Mouse (Mus musculus): ENCODE measurements around the gene Cpm.
A peak's percentile ranks its signal among the peaks of the same experiment; 100 is the strongest.
"Not testable (repeated sequence)": the region's sequence is repeated elsewhere in the genome, so short reads cannot be mapped to it uniquely, and the experiment has no call there.

Gene Cpm

DNA sequence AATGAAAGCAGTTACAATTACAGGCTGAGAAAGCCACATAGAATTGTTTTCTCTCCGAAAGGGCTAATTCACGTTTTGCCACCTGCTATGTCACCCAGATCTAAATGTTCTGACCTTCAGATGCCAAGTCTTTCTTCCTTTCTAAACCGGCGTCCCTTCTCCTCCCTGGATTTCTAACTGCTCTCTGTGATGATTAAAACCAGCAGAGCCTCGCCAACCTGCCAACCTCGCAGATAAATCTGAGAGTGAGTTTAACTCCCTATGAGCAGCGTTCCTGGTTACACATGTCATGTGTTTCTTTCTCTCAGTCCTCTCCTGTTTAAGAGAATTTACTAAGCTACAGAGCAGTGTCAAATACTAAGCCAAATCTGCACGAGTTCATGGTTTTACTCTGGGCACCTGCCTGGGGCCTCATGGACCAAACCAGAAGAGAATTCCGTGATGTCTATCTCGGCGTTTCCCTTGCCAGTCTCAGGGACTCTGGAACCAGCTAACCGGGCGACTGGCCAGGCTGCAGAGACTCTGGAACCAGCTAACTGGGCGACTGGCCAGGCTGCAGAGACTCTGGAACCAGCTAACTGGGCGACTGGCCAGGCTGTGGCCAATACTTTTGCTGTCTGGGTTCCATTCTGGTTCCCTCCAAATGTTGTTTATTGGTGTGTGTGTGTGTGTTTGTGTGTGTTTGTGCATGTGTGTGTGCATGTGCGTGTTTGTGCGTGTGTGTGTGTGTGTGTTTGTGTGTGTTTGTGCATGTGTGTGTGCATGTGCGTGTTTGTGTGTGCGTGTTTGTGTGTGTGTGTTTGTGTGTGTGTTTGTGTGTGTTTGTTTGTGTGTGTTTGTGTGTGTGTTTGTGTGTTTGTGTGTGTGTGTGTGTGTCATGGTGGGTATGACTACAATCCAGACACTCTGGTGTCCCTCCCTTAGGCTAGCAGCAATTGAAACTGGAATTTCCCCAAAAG lies 89.1 kb downstream of the Cpm start:
- no peak for DNase-seq (ENCODE audit: low spot score in 2 of 2)

DNA sequence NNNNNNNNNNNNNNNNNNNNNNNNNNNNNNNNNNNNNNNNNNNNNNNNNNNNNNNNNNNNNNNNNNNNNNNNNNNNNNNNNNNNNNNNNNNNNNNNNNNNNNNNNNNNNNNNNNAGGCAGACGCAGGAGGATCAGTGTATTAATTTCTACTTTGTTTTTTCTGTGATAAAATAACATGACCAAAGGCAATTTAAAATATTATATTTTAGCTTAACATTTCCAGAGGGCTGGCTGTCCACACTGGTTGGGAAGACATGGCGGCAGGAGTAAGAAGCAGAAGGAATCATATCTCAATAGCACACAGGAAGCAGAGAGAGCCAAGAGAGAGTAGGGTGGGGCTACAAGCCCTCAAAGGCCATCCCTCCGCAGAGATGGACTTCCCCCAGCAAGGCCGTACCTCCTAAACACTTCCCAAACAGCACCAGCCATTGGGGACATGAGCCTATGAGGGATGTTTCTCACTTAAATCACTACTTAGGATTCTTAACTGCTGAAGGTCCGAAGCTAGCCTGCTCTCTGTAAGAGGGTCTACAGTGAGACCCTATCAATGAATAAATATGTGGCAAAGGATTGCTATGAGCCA lies 94.9 kb downstream of the Cpm start:
- no peak for DNase-seq (ENCODE audit: low spot score in 2 of 2)

DNA sequence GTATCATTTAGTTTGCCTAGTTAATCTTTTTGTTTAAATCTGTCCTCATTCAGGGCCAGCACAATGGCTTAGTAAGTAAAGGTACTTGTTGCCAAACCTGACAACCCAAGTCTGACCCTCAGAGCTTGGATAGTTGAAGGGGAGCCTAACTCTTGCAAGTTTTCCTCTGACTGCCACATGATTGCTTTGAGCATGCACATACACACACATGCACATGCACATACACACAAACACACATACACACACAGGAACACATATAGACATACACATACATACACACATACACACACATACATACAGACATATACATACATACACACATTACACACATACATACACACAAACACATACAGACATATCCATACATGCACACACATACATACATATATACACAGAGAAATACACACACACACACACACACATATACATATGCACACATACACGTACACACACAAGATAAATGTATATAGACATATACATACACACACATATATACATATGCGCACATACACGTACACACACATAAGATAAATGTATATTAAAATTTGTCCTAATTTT lies 95.6 kb downstream of the Cpm start:
- no peak for DNase-seq (ENCODE audit: low spot score in 2 of 2)

DNA sequence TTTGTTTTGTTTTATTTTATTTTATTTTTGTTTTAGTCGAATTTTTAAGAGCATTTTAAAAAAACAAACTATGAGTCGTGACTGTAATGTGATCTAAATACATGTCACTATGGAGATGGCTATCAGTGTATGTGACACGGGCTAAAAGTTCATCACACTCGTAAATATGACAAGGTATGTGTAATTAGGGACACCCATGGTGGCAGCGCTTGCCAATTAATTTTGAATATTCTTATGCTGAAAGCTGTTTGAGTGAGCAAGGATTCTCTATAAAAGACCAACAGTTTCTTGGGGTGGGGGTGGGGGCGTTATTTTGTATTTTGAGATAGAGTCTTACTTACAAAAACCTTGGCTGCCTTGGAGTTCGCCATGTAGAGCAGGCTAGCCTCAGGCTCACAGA lies 96.4 kb downstream of the Cpm start:
- DNase-seq (ENCODE audit: low spot score in 2 of 2), result no peak

DNA sequence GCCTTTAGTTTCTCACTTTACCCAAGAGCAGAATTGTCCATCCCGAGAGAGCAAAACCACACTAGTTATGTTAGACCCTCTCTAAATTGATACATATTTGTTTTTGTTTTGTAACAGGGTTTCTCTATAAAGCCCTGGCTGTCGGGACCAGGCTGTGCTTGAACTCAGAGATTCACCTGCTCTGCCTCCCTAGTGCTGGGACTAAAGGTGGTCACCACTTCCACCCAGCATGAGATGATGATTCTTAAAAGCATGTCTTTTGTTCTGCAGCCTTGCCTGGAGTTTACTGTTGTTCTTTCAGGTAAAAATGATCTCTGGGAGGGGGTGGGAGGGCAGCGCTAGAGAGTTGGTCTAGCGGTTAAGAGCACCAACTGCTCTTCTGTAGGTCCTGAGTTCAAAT lies 97.0 kb downstream of the Cpm start:
- DNase-seq (ENCODE audit: low spot score in 2 of 2), result no peak

DNA sequence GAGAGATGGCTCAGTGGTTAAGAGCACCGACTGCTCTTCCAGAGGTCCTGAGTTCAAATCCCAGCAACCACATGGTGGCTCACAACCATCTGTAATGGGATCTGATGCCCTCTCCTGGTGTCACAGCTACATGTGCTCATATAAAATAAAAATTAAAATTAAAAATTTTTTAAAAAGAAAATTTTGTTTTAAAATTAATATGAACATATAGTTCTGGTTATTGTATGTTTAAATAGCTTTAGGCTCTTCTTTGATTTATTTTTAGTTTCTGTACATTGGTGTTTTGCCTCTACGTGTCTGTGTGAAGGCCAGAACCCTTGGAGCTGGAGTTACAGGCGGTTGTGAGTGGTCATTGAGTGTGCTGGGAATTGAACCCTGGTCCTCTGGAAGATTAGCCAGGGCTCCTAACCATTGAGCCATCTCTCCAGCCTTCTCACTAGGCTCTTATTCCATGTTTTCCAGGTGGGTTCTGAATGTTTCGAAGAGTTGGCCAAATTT lies 97.6 kb downstream of the Cpm start:
- DNase-seq (ENCODE audit: low spot score in 2 of 2), result no peak

DNA sequence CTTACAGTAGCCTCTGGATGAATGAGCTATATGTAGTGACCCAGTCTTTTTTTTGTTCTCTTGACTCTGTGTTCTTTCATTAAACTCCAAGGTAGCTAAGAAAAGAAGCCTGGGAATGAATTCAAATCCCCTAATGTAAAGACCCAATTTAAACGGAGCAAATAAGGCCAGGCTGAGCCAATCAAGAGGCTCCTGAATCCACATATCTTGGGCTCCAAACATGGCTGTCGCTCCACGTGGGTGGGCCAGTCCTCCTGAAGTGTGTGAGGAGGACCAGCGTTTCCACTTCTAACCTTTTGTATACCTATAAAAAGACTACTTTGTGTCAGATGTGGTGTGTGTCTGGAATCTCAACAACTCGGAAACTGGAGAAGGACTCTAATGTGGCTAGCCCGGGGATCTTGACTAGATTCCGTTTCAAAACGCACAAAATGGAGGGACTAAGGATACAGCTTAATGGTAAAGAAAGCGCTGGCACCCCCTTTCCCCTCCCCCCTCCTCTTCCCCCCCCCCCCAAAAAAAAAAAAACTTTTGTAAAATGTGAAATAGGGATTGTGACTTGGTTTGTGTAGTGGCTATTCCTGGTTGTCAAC lies 98.3 kb downstream of the Cpm start:
- DNase-seq (ENCODE audit: low spot score in 2 of 2), result no peak

DNA sequence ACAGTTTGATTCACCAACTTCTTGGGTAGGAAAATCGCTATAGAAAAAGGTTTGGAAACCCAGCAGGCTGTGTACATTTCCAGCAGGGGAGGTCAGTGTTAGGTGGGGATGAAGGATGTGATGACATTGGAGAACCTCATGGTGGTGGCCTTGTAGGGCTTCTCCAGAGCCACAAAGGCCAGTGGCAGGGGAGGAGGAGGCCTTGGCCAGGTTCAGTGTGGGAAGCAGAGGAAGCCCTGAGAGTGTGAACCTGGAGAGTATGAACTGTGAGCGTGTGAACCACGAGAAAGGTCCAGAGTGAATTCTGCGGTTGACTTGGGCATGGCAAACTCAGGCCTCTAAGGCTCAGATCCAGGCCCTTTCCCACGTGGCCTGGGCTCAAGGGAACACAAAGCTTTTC lies 99.3 kb downstream of the Cpm start:
- DNase-seq (ENCODE audit: low spot score in 2 of 2), result no peak

DNA sequence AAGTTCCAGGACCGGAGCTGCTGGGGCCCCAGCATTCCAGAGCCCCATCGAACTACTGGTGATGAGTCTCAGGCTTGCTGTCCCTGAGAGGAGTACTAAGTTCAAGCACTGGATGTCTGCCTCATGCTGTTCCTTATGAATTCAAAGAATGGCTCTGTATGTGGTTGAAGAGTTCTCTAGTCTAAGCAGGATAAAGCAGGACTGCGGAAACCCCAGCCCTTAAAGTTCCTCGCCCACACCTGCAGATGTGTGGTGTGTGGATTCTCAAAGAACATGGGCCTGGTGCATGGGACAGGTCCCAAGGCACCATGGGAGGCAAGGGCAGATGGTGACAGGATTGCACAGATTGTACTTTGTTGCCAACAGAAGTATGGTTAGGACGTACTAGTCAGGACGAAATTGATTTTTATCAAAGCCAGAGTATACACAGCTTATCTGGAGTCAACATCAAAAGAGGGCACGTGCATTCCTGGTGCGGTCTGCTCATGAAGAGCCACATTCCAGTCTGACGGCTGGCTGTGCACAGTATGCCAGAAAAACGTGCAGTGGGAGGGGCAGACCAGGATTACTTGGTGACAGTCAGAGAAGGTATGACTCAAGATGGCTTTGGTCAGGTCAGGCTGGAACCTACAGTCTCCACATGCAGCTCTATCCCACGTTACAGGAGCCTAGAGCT lies 100.0 kb downstream of the Cpm start:
- DNase-seq (ENCODE audit: low spot score in 2 of 2), result peak in 1 of 2 experiments; percentile 42

DNA sequence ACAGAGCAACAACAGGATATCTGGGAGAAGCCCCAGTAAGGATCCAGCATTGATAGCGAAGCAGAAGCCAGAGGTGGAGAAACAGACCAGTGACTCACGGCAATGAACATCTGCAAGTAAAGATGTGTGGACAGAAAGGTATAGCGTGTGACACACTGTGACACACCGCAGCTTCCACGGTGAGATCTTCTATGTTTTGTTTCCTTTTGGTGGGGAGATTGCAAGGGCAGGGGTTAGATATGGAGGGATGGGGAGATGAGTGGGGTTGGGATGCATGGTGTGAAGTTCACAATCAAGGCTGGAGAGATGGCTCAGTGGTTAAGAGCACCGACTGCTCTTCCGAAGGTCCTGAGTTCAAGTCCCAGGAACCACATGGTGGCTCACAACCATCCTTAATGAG lies 100.8 kb downstream of the Cpm start:
- no peak for DNase-seq (ENCODE audit: low spot score in 2 of 2)

DNA sequence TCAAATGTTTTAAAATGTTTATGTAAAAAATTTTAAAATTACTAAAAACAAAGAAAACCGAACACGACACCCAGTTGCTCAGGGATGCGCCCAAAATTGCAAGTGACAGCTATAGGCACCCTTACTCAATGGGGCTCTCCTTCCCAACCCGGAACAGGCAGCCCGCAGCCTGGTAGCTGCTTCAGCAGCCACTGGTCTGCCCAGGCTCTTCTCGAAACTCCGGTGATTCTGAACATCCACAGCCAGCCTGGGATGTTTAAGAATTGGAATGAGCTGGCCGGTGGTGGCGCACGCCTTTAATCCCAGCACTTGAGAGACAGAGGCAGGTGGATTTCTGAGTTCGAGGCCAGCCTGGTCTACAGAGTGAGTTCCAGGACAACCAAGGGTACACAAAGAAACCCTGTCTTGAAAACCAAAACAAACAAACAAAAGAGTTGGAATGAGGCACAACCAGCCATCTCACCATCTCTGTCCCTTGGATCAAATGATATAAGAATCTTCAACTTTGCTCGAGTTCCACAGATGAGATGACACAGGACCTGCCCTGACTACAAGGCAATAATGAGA lies 101.4 kb downstream of the Cpm start:
- no peak for DNase-seq (ENCODE audit: low spot score in 2 of 2)

DNA sequence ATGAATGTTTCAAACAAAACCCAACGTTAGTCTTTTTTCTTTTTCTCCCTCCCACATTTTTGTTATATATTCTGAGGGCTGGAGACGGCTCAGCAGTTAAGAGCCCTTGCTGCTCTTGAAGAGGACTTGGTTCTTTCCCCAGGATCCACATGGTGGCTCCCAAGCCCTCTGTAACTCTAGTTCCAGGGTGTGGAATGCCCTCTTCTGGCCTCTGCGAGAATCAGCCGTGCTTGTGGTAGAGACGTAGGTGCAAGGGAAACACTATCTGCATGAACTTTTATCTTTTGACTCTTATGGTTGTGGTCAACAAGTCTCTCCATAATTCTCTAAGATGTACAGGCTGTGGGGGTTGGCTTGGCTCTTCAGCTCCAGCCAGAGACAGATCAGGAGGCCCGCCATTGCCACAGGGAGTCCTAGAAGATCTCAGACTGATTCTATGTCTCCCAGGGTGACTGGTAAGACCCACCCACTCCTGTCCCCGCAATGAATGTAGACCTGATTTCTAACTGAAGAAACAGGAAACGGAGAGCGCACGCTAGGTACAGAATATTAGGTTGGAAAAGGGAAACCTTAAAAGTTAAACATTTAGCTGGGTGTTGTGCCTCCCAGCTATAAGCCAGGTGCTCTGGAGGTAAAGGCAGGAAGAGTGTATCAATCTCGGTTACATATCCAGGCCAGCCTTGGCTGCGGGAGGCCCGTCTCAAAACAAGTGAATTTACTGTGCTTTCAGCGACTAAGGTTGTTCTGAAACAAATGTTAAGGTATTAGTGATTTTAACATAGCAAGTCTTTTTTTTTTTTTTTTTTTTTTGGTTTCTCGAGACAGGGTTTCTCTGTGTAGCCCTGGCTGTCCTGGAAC lies 102.2 kb downstream of the Cpm start:
- peak in 1 of 2 experiments; percentile 44 for DNase-seq (ENCODE audit: low spot score in 2 of 2)

DNA sequence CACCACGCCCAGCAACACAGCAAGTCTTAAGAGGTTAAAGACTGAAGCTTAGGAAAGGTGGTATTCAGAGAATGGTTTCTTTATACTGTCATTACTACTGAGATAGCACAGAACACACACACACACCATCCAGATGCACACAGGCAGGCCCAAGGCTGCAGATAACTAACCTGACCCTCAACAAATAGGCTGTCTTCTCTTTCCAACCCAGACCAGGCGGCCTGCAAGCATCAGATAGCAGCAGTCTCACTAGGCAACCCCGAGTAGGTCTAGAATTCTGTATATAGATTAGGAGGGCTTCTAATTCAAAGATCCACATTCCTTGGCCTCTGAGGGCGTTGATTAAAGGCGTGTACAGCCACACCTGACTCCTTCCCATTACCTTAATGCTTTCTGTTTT lies 102.9 kb downstream of the Cpm start:
- DNase-seq (ENCODE audit: low spot score in 2 of 2), result no peak

DNA sequence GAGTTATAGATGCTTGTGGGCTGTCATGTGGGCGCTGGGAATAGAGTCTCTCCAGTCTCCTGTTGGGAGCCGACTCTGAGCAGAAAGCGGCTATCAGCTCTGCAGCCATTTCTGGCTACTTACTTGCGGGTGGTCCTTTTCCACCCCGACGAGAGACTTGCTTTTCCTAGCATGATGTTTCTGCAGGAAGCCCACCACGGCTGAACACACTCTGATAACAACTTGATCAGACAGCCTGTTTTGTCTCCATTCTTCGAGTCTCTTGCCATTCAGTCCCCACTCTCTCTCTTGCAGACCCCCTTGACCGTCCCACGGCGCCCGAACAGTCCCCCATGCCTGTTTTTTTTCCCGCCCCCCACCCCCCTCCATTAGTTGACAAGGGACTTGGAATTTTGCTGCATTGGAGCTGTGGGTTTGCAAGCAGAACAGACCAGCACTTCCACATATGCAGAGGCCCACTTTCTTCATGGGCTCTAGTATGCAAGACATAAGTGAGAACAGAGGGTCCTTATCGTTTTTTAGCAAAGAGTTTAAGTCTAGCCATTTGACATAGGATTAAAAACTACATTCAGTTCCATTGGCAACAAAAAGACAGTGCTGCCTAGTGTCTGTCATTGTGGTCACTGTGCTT lies 103.8 kb downstream of the Cpm start:
- no peak for DNase-seq (ENCODE audit: low spot score in 2 of 2)

DNA sequence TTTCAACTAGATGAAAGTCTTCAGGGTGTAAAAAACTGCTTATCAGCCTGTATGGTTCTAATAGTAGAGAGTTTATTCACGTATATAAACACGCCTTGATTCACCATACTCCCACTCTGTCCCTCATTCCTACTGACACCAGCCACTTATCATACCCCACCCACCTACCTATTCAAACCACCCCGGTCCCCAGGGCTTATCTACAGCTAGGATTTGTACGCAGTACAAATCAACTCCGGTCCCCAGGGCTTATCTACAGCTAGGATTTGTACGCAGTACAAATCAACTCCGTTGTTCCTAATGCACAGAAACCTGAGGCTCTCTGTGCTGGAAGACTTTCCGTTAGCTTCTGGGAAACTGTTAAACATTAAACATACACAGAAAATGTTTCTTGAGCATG lies 104.3 kb downstream of the Cpm start:
- DNase-seq (ENCODE audit: low spot score in 2 of 2), result not testable (repeated sequence)

DNA sequence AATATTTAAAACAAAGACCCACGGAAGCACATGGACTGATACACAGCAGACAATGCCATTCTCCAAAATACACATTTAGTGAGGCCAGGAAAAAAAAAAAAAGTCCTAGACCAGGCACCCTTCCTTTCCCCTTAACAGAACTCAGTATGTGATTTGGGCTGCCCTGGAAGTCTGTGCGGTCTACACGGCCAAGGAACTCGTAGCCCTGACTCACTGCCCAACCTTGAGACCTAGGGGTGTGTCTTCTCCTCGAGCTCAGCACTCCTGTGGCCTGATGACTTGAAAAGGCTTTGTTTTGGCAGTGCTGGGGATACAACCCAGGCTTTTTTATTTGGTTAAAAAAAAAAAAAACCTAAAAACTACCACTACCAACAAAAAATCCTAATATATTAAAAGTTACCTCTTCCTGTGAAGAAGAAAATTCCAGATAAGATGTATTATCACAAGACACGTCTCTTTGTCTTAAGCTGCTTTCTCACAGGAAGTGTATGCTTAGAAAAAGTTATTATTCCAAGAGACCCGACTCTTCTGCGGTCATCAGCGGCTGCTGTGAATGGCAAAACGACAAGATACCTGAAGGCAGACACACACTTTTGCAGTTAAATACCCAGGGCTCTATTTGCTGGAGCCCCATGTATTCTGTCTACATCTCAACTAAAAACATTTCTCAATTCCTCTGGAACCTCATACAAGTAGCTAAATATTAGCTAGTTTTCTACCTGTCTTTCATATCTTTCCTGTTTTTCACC lies 105.0 kb downstream of the Cpm start:
- DNase-seq (ENCODE audit: low spot score in 2 of 2), result not testable (repeated sequence)

DNA sequence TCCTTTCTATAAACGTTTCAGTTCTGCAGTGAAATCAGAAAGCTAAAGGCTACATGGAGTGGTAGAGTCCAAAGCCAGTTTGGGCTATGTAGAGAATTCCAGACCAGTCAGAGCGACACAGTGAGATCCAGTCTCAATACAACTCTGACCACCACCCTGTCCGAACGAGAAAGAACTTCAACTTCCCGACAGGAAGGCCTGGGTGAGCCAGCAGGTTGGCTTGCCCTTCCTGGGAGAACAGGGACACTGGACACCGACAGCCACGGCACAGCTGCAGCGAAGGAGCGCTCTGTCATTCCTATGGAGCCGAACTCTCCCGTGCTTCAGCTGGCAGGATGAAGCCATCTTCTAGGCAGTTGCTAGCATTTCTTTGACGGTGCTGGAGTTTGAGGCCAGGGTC lies 106.1 kb downstream of the Cpm start:
- DNase-seq (ENCODE audit: low spot score in 2 of 2), result not testable (repeated sequence)

DNA sequence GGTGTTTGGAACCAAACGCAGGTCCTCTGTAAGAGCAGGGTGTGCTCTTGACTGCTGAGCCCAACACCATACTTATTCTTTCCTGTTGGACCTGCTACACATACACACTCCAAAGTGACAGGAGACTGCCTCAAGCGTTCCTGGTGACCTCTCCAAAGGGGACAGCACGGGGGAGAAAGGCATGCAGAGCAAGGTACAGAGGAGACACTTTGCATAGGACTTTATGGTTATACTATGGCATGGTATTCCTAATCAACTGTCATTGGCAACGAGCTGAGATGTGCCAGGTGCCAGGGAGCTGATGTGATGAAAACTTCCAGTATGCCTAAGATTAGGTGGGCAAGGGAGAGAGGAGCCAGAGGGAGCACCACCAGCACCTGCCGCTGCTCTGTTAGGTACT lies 107.3 kb downstream of the Cpm start:
- DNase-seq (ENCODE audit: low spot score in 2 of 2), result no peak
